Mouse (Mus musculus): ENCODE measurements around the gene Prkar2b. TPM values are rescaled to one million over a fixed set of nuclear protein-coding genes. Genes with fewer than 3 reads are reported as not detected.

The Prkar2b gene
- polyA plus RNA-seq, 1 experiment: 16.2 TPM

- peak overlapping the region; percentile 65 for H3ac ChIP-seq (ENCODE audit: control insufficient read depth, insufficient read length)
- no peaks in the 10 kb centered on the region for H3K36me3 ChIP-seq (ENCODE audit: control insufficient read depth, insufficient read depth)
- TF ChIP-seq E2F4 (IDR thresholded peaks at IDR 0.05; ENCODE audit: insufficient read depth): no peak
- no peak for TF ChIP-seq TCF12 (IDR thresholded peaks at IDR 0.05; ENCODE audit: insufficient read depth, poor library complexity, severe bottlenecking)
- TF ChIP-seq MYOD1 (IDR thresholded peaks at IDR 0.05; ENCODE audit: control insufficient read depth in 1 of 3, insufficient read length in 2 of 3, low read depth in 2 of 3): no peak
- TF ChIP-seq REST (IDR thresholded peaks at IDR 0.05; ENCODE audit: insufficient read depth, insufficient read length): no peak
- no peak for TF ChIP-seq POLR2AphosphoS2 (IDR thresholded peaks at IDR 0.05; ENCODE audit: insufficient read length, low read depth)
- TF ChIP-seq CEBPB (IDR thresholded peaks at IDR 0.05; ENCODE audit: insufficient read depth, poor library complexity, severe bottlenecking): no peak
- TF ChIP-seq POLR2A (IDR thresholded peaks at IDR 0.05; ENCODE audit: insufficient read length, low read depth): no peak
- no peak for TF ChIP-seq MAX (IDR thresholded peaks at IDR 0.05; ENCODE audit: low read depth)
- no peak for TF ChIP-seq SRF (IDR thresholded peaks at IDR 0.05; ENCODE audit: control insufficient read depth, insufficient read length, low read depth)
- TF ChIP-seq USF1 (IDR thresholded peaks at IDR 0.05; ENCODE audit: low read depth): no peak
- TF ChIP-seq TCF3 (IDR thresholded peaks at IDR 0.05; ENCODE audit: insufficient read length, low read depth): no peak
- TF ChIP-seq MYOG (IDR thresholded peaks at IDR 0.05; ENCODE audit: control insufficient read depth in 1 of 3, insufficient read depth in 1 of 3, insufficient read length in 2 of 3, low read depth in 2 of 3): no peak
- peak overlapping the region; percentile 58 for H3K4me3 ChIP-seq
- H3K79me2 ChIP-seq (ENCODE audit: control insufficient read depth, insufficient read depth): peaks cover 38% of the 10 kb centered on the region
- H3K27me3 ChIP-seq (ENCODE audit: control insufficient read depth, insufficient read depth, insufficient read length): no peaks in the 10 kb centered on the region
- H3K4me2 ChIP-seq (ENCODE audit: low read depth): peak overlapping the region; percentile 68
Measured at GRCm38 (mm10) chr12:32059707-32060106, 1.4 kb downstream of the Prkar2b start.

GRCm38 (mm10) chr12:32059135-32059534 lies 2.0 kb downstream of the Prkar2b start:
- Histone ChIP-seq H3K79me2 (ENCODE audit: control insufficient read depth, insufficient read depth) (peaks cover 39% of the 10 kb centered on the region), H3K36me3 (ENCODE audit: control insufficient read depth, insufficient read depth) (no peaks in the 10 kb centered on the region), H3K27me3 (ENCODE audit: control insufficient read depth, insufficient read depth, insufficient read length) (no peaks in the 10 kb centered on the region), H3ac (ENCODE audit: control insufficient read depth, insufficient read length) (no peak overlapping the region), H3K4me2 (ENCODE audit: low read depth) (peak overlapping the region; percentile 68), H3K4me3 (peak overlapping the region; percentile 58)
- TF ChIP-seq POLR2AphosphoS2 (IDR thresholded peaks at IDR 0.05; ENCODE audit: insufficient read length, low read depth) (no peak), TCF3 (IDR thresholded peaks at IDR 0.05; ENCODE audit: insufficient read length, low read depth) (no peak), MYOD1 (IDR thresholded peaks at IDR 0.05; ENCODE audit: control insufficient read depth in 1 of 3, insufficient read length in 2 of 3, low read depth in 2 of 3) (no peak), MAX (IDR thresholded peaks at IDR 0.05; ENCODE audit: low read depth) (no peak), SRF (IDR thresholded peaks at IDR 0.05; ENCODE audit: control insufficient read depth, insufficient read length, low read depth) (no peak), USF1 (IDR thresholded peaks at IDR 0.05; ENCODE audit: low read depth) (no peak), POLR2A (IDR thresholded peaks at IDR 0.05; ENCODE audit: insufficient read length, low read depth) (no peak), MYOG (IDR thresholded peaks at IDR 0.05; ENCODE audit: control insufficient read depth in 1 of 3, insufficient read depth in 1 of 3, insufficient read length in 2 of 3, low read depth in 2 of 3) (no peak), E2F4 (IDR thresholded peaks at IDR 0.05; ENCODE audit: insufficient read depth) (no peak), REST (IDR thresholded peaks at IDR 0.05; ENCODE audit: insufficient read depth, insufficient read length) (no peak), CEBPB (IDR thresholded peaks at IDR 0.05; ENCODE audit: insufficient read depth, poor library complexity, severe bottlenecking) (no peak), TCF12 (IDR thresholded peaks at IDR 0.05; ENCODE audit: insufficient read depth, poor library complexity, severe bottlenecking) (no peak)

GRCm38 (mm10) chr12:32057461-32058199 lies 3.5 kb downstream of the Prkar2b start:
- no peaks in the 10 kb centered on the region for H3K36me3 ChIP-seq (ENCODE audit: control insufficient read depth, insufficient read depth)
- H3K27me3 ChIP-seq (ENCODE audit: control insufficient read depth, insufficient read depth, insufficient read length): no peaks in the 10 kb centered on the region
- TF ChIP-seq E2F4 (IDR thresholded peaks at IDR 0.05; ENCODE audit: insufficient read depth) (no peak), MAX (IDR thresholded peaks at IDR 0.05; ENCODE audit: low read depth) (no peak), TCF3 (IDR thresholded peaks at IDR 0.05; ENCODE audit: insufficient read length, low read depth) (no peak)
- no peak overlapping the region for H3ac ChIP-seq (ENCODE audit: control insufficient read depth, insufficient read length)
- H3K79me2 ChIP-seq (ENCODE audit: control insufficient read depth, insufficient read depth): peaks cover 50% of the 10 kb centered on the region
- peak overlapping the region; percentile 55 for H3K4me2 ChIP-seq (ENCODE audit: low read depth)
- no peak overlapping the region for H3K4me3 ChIP-seq

GRCm38 (mm10) chr12:32055797-32056196 lies 5.3 kb downstream of the Prkar2b start:
- peaks cover 51% of the 10 kb centered on the region for H3K79me2 ChIP-seq (ENCODE audit: control insufficient read depth, insufficient read depth)
- TF ChIP-seq POLR2AphosphoS2 (IDR thresholded peaks at IDR 0.05; ENCODE audit: insufficient read length, low read depth) (no peak), TCF3 (IDR thresholded peaks at IDR 0.05; ENCODE audit: insufficient read length, low read depth) (no peak), SRF (IDR thresholded peaks at IDR 0.05; ENCODE audit: control insufficient read depth, insufficient read length, low read depth) (no peak), REST (IDR thresholded peaks at IDR 0.05; ENCODE audit: insufficient read depth, insufficient read length) (no peak), MYOD1 (IDR thresholded peaks at IDR 0.05; ENCODE audit: control insufficient read depth in 1 of 3, insufficient read length in 2 of 3, low read depth in 2 of 3) (no peak), TCF12 (IDR thresholded peaks at IDR 0.05; ENCODE audit: insufficient read depth, poor library complexity, severe bottlenecking) (no peak), CEBPB (IDR thresholded peaks at IDR 0.05; ENCODE audit: insufficient read depth, poor library complexity, severe bottlenecking) (no peak), MYOG (IDR thresholded peaks at IDR 0.05; ENCODE audit: control insufficient read depth in 1 of 3, insufficient read depth in 1 of 3, insufficient read length in 2 of 3, low read depth in 2 of 3) (no peak)
- H3K4me2 ChIP-seq (ENCODE audit: low read depth): no peak overlapping the region
- H3K27me3 ChIP-seq (ENCODE audit: control insufficient read depth, insufficient read depth, insufficient read length): no peaks in the 10 kb centered on the region
- H3ac ChIP-seq (ENCODE audit: control insufficient read depth, insufficient read length): no peak overlapping the region
- no peak overlapping the region for H3K4me3 ChIP-seq
- no peaks in the 10 kb centered on the region for H3K36me3 ChIP-seq (ENCODE audit: control insufficient read depth, insufficient read depth)
